Mouse (Mus musculus) G1E (cell line): ENCODE data around the gene Izumo1r. TPM values are rescaled to one million over a fixed set of nuclear protein-coding genes. Genes with fewer than 3 reads are reported as not detected.

Source experiments
- ATAC-seq: 2 replicates; pipeline ENCODE4 v1.8.0; 2016; ENCODE audit warnings: mild to moderate bottlenecking; ENCODE audit not compliant: insufficient number of reproducible peaks, poor library complexity, low FRiP score, severe bottlenecking; ENCODE audit errors: extremely low read depth
- DNase-seq: peaks from one replicate; pipeline ENCODE4 v3.0.0; 2012; ENCODE audit warnings: low spot score
- H3K27me3 ChIP-seq: 2 replicates; pipeline ENCODE4 v1.6.1; 2012; ENCODE audit warnings: mild to moderate bottlenecking, low read length, inconsistent platforms; ENCODE audit not compliant: insufficient read depth
- H3K36me3 ChIP-seq: replicated peaks from 2 replicates; pipeline ENCODE3; 2012; ENCODE audit warnings: mild to moderate bottlenecking, inconsistent platforms
- H3K4me1 ChIP-seq: 2 replicates; pipeline ENCODE4 v1.6.1; 2012; ENCODE audit warnings: low read depth, low read length, inconsistent platforms, mixed read lengths; ENCODE audit not compliant: insufficient read depth
- H3K4me3 ChIP-seq: 2 replicates; pipeline ENCODE4 v1.5.1; 2012; ENCODE audit warnings: low read depth, mild to moderate bottlenecking, inconsistent platforms, low read length, moderate library complexity, mixed read lengths
- H3K9me3 ChIP-seq: replicated peaks from 2 replicates; pipeline ENCODE4 v1.6.1; 2012; ENCODE audit warnings: inconsistent platforms
- CTCF ChIP-seq: IDR thresholded peaks from 2 replicates; pipeline ENCODE4 v1.5.1; 2012; ENCODE audit warnings: low read depth, low read length, inconsistent platforms, mixed read lengths
- GATA1 ChIP-seq: IDR thresholded peaks from 2 replicates; pipeline ENCODE4 v1.6.1; 2012; ENCODE audit warnings: borderline replicate concordance, low read length, inconsistent platforms, mixed read lengths
- GATA2 ChIP-seq: IDR thresholded peaks from 2 replicates; pipeline ENCODE4 v1.6.1; 2012; ENCODE audit warnings: low read depth, low read length, inconsistent platforms, borderline replicate concordance
- POLR2AphosphoS5 ChIP-seq: IDR thresholded peaks from 2 replicates; pipeline ENCODE4 v1.6.1; 2012; ENCODE audit warnings: low read depth, low read length, inconsistent platforms; ENCODE audit not compliant: insufficient replicate concordance
- TAL1 ChIP-seq: conservative IDR thresholded peaks from 2 replicates; pipeline ENCODE4 v1.6.1; 2012; ENCODE audit warnings: low read depth, low read length, inconsistent platforms, mixed read lengths
- polyA plus RNA-seq: library from polyadenylated mRNA; stranded (reverse); fragments of >175 nt; gene quantifications from 2 replicates; pipeline ENCODE4 v1.2.3, GENCODE M21; 2012
- total RNA-seq, 2 experiments: library from RNA; stranded (forward) in 1 of 2; stranded (reverse) in 1 of 2; fragments of 200-1000 nt in 1 of 2; fragments of >200 nt in 1 of 2; fragmentation: Nextera tagmentation in 1 of 2; gene quantifications; 2 replicates each; pipeline ENCODE4 v1.2.3; 2014 to 2017

The Izumo1r gene
- total and polyA plus RNA-seq, 3 experiments, result 0.11 TPM; not detected in 2

DNA sequence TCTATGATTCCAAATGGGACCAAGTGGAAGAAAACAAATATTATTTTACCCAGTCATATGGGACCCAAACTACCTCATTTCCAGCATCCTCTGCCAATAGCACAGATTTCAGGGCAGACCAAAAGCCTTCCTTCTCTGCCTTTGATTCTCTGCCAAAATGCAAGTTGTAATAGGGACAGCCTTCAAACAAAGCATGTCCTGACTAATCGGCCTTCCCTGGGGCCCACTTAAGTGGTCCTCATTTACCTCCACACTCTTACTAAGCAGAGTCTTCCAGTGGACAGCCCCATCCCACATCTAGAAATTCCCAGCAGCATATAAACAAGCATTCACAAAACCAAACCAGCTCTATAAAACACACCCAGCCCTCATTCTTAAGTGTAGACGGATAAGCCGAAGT, 6.6 kb downstream of the Izumo1r start:
- no peak for ATAC-seq
- Histone ChIP-seq H3K4me1 (no peaks in the 10 kb centered on the region), H3K4me3 (no peak overlapping the region), H3K36me3 (no peaks in the 10 kb centered on the region), H3K27me3 (no peaks in the 10 kb centered on the region; the same call in 1 of the 2 replicates), H3K9me3 (no peaks in the 10 kb centered on the region)
- no peak for DNase-seq
- TF ChIP-seq GATA2 (no peak), POLR2AphosphoS5 (no peak)

DNA sequence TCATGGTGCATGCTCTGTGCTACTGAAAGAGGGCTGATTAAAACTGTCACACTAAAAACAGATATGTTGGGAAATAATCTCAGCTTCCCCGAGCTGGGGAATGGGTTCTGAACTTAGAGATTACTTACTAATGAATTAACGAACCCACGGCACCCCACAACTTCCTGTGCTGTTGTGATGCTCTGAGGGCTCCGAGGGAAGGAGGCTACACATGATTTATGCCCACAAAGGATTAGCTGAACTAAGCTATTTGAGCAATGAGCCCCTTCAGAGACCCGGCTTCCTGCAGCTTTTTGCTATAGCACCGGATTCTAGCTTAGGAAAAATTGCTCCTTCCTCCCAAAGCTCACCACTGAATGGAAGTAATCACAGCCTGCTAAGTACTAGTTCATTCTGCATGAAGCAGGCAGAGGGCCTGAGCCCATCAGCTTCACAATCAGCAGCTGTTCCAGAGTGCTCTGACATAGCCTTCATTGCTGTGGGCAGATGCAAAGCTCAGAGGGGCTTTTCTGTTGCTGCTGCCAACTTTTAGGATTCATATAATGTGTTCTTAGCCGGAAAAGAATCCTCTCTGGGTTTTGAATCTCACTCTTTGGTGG, 8.4 kb downstream of the Izumo1r start:
- DNase-seq (no peak), ATAC-seq (no peak)
- TF ChIP-seq CTCF (no peak), GATA2 (no peak), TAL1 (no peak), POLR2AphosphoS5 (no peak), GATA1 (no peak)

DNA sequence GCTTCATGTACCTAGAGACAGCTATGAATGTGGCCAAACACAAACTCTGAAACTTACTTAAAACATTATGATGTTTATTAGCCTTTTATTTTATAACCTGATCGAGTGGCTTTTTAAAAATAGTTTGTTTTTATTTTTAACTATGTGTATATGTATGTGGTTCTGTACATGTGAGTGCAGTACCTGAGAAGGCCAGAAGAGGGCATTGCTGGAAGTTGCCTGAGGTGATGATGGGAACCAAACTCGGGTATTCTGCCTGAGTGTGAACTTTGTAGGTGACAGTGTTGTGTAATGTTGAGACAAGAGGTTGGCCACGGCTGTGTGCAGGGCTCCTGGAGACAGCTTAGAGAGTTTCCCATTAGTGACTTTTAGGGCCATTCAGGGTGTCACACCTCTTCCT, 9.1 kb downstream of the Izumo1r start:
- Histone ChIP-seq H3K9me3 (no peaks in the 10 kb centered on the region), H3K36me3 (no peaks in the 10 kb centered on the region), H3K27me3 (no peaks in the 10 kb centered on the region; the same call in 1 of the 2 replicates), H3K4me1 (no peaks in the 10 kb centered on the region), H3K4me3 (no peak overlapping the region)
- no peak for ATAC-seq
- TF ChIP-seq TAL1 (no peak), POLR2AphosphoS5 (no peak), GATA2 (no peak), CTCF (no peak), GATA1 (no peak)
- no peak for DNase-seq

More for the DNA sequence above, 8.4 kb downstream of the Izumo1r start:
- H3K4me1 ChIP-seq, result no peaks in the 10 kb centered on the region
- no peak overlapping the region for H3K4me3 ChIP-seq
- no peaks in the 10 kb centered on the region; the same call in 1 of the 2 replicates for H3K27me3 ChIP-seq
- H3K9me3 ChIP-seq, result no peaks in the 10 kb centered on the region
- no peaks in the 10 kb centered on the region for H3K36me3 ChIP-seq

DNA sequence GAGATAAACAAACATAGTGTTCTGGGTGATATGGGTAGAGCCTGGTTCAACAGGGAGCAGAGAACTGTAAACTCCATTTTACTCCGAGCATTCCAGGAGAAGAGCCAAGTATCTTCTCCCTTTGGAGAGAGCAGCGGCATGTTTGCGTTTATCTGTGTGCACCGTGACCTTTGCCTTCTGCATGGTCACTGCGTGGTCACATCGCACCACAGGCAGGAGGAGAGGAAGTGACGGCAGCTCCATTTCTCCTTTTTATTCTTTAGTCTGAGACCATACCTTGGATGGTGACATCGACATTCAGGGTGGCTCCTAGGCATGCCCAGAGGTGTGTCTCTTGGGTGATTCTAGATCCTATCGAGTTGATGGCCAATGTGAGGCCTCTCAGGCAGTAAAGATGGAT, 10.4 kb downstream of the Izumo1r start:
- Histone ChIP-seq H3K9me3 (no peaks in the 10 kb centered on the region), H3K36me3 (no peaks in the 10 kb centered on the region), H3K27me3 (no peaks in the 10 kb centered on the region; the same call in 1 of the 2 replicates), H3K4me3 (no peak overlapping the region), H3K4me1 (no peaks in the 10 kb centered on the region)
- DNase-seq (no peak), ATAC-seq (no peak)
- TF ChIP-seq POLR2AphosphoS5, result no peak
- no peak for TF ChIP-seq GATA2
- TF ChIP-seq TAL1, result no peak
- no peak for TF ChIP-seq CTCF
- TF ChIP-seq GATA1, result no peak

DNA sequence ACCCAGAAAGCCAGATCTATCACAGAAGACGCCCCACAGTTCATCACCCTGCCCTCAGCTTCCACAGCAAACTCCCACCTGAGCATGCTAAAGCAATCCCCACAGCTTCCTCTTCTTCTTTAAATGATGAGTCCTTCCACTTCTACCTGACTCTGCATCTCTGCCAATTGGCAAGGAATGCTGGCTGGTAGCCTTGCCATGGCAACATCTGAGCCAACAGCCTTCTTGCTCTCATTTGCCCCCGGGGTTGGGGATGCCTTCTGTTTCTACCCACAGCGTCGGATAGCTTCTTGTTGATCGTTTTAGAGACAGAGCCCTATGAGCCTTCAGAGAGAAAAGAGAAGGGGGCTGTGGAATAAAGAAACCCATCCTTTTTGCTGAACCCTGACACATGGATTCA, 11.9 kb downstream of the Izumo1r start:
- TF ChIP-seq GATA1 (no peak), CTCF (no peak), GATA2 (no peak), POLR2AphosphoS5 (no peak), TAL1 (no peak)
- Histone ChIP-seq H3K27me3 (no peaks in the 10 kb centered on the region), H3K4me1 (no peaks in the 10 kb centered on the region), H3K36me3 (no peaks in the 10 kb centered on the region), H3K4me3 (no peak overlapping the region), H3K9me3 (no peaks in the 10 kb centered on the region)
- ATAC-seq (no peak), DNase-seq (no peak)

DNA sequence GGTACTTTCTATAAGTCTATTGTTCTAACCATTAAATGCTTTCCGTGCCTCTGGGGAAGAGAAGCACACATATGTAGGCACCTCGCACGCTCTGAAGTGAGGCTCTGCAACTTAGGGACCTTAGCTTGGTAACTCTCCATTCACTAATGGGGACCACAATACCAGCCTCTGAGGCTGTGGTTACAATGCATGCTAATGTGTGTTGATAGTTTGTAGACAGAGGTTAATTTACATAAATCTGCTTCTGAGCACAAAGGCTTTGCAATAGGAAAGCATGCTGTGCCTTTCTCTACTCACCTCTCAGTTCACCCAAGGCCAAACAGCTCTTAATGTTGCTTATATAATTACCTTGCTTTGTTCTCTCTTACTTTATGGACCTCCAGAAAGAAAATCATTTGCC, 13.1 kb downstream of the Izumo1r start:
- Histone ChIP-seq H3K9me3 (no peaks in the 10 kb centered on the region), H3K36me3 (no peaks in the 10 kb centered on the region), H3K27me3 (no peaks in the 10 kb centered on the region), H3K4me1 (no peaks in the 10 kb centered on the region), H3K4me3 (no peak overlapping the region)
- TF ChIP-seq GATA1 (no peak), GATA2 (no peak), POLR2AphosphoS5 (no peak), CTCF (no peak), TAL1 (no peak)
- DNase-seq (no peak), ATAC-seq (no peak)
